Mouse (Mus musculus) NIH3T3 (cell line): ENCODE measurements around the gene Gm6502.
"Not testable (repeated sequence)": the region's sequence is repeated elsewhere in the genome, so short reads cannot be mapped to it uniquely, and the experiment has no call there.

Experiments used
- DNase-seq: peaks from one replicate; pipeline ENCODE4 v3.0.0-alpha.2; 2012; ENCODE audit warnings: low read depth

The Gm6502 gene

GRCm38 (mm10) chr5:94314135-94314534, at the start of gene Gm6502:
Gene Gm6502, plus strand, starts transcription at chr5:94314435.
- DNase-seq, result not testable (repeated sequence)

GRCm38 (mm10) chr5:94306696-94307095, 7.5 kb upstream of the Gm6502 start, which contains the start of gene A430089I19Rik:
Gene A430089I19Rik, minus strand, starts transcription at chr5:94306796.
- not testable (repeated sequence) for DNase-seq

GRCm38 (mm10) chr5:94339449-94339848, 25.2 kb downstream of the Gm6502 start, which contains the start of gene AA792892:
Gene AA792892, plus strand, starts transcription at chr5:94339749.
- DNase-seq, result not testable (repeated sequence)
